Mouse (Mus musculus) heart, postnatal 0 days (tissue): Measurements from ENCODE around the gene Tmeff2.

Experiments used
- CTCF ChIP-seq: IDR thresholded peaks from 2 replicates; pipeline ENCODE4 v1.5.1; 2016; ENCODE audit warnings: antibody characterized with exemption, control low read depth, low read depth
- EP300 ChIP-seq: IDR thresholded peaks from 2 replicates; pipeline ENCODE4 v1.6.1; 2016; ENCODE audit warnings: antibody characterized with exemption, low read depth

GRCm38 (mm10) chr1:51191253-51191652 lies 290.8 kb downstream of the Tmeff2 start:
- TF ChIP-seq CTCF: no peak
- TF ChIP-seq EP300: no peak
